8 mouse cellular contexts compared by ENCODE assay signal in genomic region chr14:25353804-25354203, GRCm38 (mm10).
DNase-seq lines count a peak whose midpoint lies in the region; ATAC-seq and TF ChIP-seq lines count a peak whose summit lies in the region.

No protein-coding gene starts in this region.

- WGBS in embryonic facial prominence, embryonic 10.5 days, result 81% methylated on average over 8 of the region's 8 CpGs
- 44% methylated on average over 8 of the region's 8 CpGs for WGBS in heart, embryonic 16.5 days
- WGBS in limb, embryonic 12.5 days, result 71% methylated on average over 8 of the region's 8 CpGs
- 89% methylated on average over 8 of the region's 8 CpGs for WGBS in thymus, adult 2 months

- H3K9ac ChIP-seq in heart, embryonic 16.5 days (ENCODE audit: low read length), result 0 out of 2 replicates have a peak overlapping the region, but pooled peaks have one; percentile 11
- no peak overlapping the region for H3K9ac ChIP-seq in limb, embryonic 12.5 days (replicated peaks)

- H3K27me3 ChIP-seq in embryonic facial prominence, embryonic 10.5 days (replicated peaks; ENCODE audit: low read depth, poor library complexity, severe bottlenecking), result peaks cover 16% of the 10 kb centered on the region; the same call in 1 of the 2 replicates
- H3K27me3 ChIP-seq in heart, embryonic 16.5 days (ENCODE audit: control insufficient read depth, insufficient read depth, low read length), result no peaks in the 10 kb centered on the region
- no peaks in the 10 kb centered on the region for H3K27me3 ChIP-seq in limb, embryonic 12.5 days
- H3K27me3 ChIP-seq in thymus, adult 2 months (ENCODE audit: control insufficient read depth, insufficient read depth, low read length), result no peaks in the 10 kb centered on the region

- ATAC-seq in heart, embryonic 16.5 days (replicated peaks; ENCODE audit: extremely low read depth, insufficient read depth, low FRiP score), result peak; percentile 14; the same call in 1 of the 2 replicates
- ATAC-seq in limb, embryonic 12.5 days (ENCODE audit: insufficient number of reproducible peaks, insufficient read depth, low FRiP score, low TSS enrichment, low read depth), result no peak

- H3K27ac ChIP-seq in embryonic facial prominence, embryonic 10.5 days (replicated peaks), result peak overlapping the region; percentile 61; the same call in 1 of the 2 replicates
- peak overlapping the region; percentile 56; the same call in 1 of the 2 replicates for H3K27ac ChIP-seq in heart, embryonic 16.5 days (ENCODE audit: low read length)
- H3K27ac ChIP-seq in limb, embryonic 12.5 days, result peak overlapping the region; percentile 4; the same call in 1 of the 2 replicates
- H3K27ac ChIP-seq in thymus, adult 2 months (ENCODE audit: control insufficient read depth, insufficient read depth, low read length), result no peak overlapping the region

- no peak for TF ChIP-seq CTCF in thymus, adult 2 months (IDR thresholded peaks at IDR 0.05; ENCODE audit: borderline replicate concordance, control insufficient read depth, extremely low read depth, insufficient read depth, low read length, poor library complexity)

- TF ChIP-seq POLR2A in thymus, adult 2 months (IDR thresholded peaks at IDR 0.05; ENCODE audit: control insufficient read depth, extremely low read depth, insufficient read depth, low read length, poor library complexity), result no peak

- H3K4me3 ChIP-seq in embryonic facial prominence, embryonic 10.5 days, result no peak overlapping the region
- no peak overlapping the region for H3K4me3 ChIP-seq in heart, embryonic 16.5 days (ENCODE audit: low read length)
- no peak overlapping the region for H3K4me3 ChIP-seq in limb, embryonic 12.5 days (replicated peaks)
- no peak overlapping the region for H3K4me3 ChIP-seq in thymus, adult 2 months (ENCODE audit: control insufficient read depth, insufficient read depth, low read length)

- H3K9me3 ChIP-seq in embryonic facial prominence, embryonic 10.5 days, result no peaks in the 10 kb centered on the region
- H3K9me3 ChIP-seq in heart, embryonic 16.5 days (replicated peaks; ENCODE audit: control insufficient read depth, low read length), result no peaks in the 10 kb centered on the region
- no peaks in the 10 kb centered on the region for H3K9me3 ChIP-seq in limb, embryonic 12.5 days

- intact Hi-C loops in left cerebral cortex, postnatal 4 days (cut with DNase I), result no loop called here

- peaks cover 18% of the 10 kb centered on the region for H3K4me1 ChIP-seq in embryonic facial prominence, embryonic 10.5 days
- H3K4me1 ChIP-seq in heart, embryonic 16.5 days (ENCODE audit: control insufficient read depth, insufficient read depth, low read length), result peaks cover 14% of the 10 kb centered on the region
- peaks cover 29% of the 10 kb centered on the region for H3K4me1 ChIP-seq in limb, embryonic 12.5 days (replicated peaks)
- H3K4me1 ChIP-seq in thymus, adult 2 months (replicated peaks; ENCODE audit: control insufficient read depth, insufficient read depth, low read length), result no peaks in the 10 kb centered on the region

- DNase-seq in left cerebral cortex, postnatal 4 days, result peak; percentile 78
- no peak for DNase-seq in left cerebral cortex, adult 11 months (ENCODE audit: low spot score)
- no peak for DNase-seq in embryonic facial prominence, embryonic 10.5 days (ENCODE audit: low spot score)
- DNase-seq in testis, postnatal 14 days (ENCODE audit: low spot score), result peak; percentile 51
- no peak for DNase-seq in cerebellum, adult 11-12 months
- no peak for DNase-seq in thymus, adult 2 months

- H3K4me2 ChIP-seq in heart, embryonic 16.5 days (ENCODE audit: low read depth, low read length), result no peak overlapping the region
- H3K4me2 ChIP-seq in limb, embryonic 12.5 days, result no peak overlapping the region

- H3K36me3 ChIP-seq in embryonic facial prominence, embryonic 10.5 days (replicated peaks), result no peaks in the 10 kb centered on the region
- H3K36me3 ChIP-seq in heart, embryonic 16.5 days (ENCODE audit: control insufficient read depth, insufficient read depth), result no peaks in the 10 kb centered on the region
- no peaks in the 10 kb centered on the region for H3K36me3 ChIP-seq in limb, embryonic 12.5 days
- H3K36me3 ChIP-seq in thymus, adult 2 months (ENCODE audit: control insufficient read depth, insufficient read depth, low read length), result no peaks in the 10 kb centered on the region

Comparison
In these comparisons a context has a peak if more than half of its experiments do, and no peak if none do; other contexts are left out.
1. DNase-seq: peak in left cerebral cortex, postnatal 4 days (single experiment) and testis, postnatal 14 days (single experiment); none in left cerebral cortex, adult 11 months (single experiment), embryonic facial prominence, embryonic 10.5 days (single experiment), cerebellum, adult 11-12 months (single experiment) and thymus, adult 2 months (single experiment).